Mouse (Mus musculus): ENCODE data around the gene Rabgap1. TPM values are rescaled to one million over a fixed set of nuclear protein-coding genes. Genes with fewer than 3 reads are reported as not detected.

Gene Rabgap1
- total and polyA plus RNA-seq, 3 experiments, result 10.5 to 49.8 (median 12.9) TPM

DNA sequence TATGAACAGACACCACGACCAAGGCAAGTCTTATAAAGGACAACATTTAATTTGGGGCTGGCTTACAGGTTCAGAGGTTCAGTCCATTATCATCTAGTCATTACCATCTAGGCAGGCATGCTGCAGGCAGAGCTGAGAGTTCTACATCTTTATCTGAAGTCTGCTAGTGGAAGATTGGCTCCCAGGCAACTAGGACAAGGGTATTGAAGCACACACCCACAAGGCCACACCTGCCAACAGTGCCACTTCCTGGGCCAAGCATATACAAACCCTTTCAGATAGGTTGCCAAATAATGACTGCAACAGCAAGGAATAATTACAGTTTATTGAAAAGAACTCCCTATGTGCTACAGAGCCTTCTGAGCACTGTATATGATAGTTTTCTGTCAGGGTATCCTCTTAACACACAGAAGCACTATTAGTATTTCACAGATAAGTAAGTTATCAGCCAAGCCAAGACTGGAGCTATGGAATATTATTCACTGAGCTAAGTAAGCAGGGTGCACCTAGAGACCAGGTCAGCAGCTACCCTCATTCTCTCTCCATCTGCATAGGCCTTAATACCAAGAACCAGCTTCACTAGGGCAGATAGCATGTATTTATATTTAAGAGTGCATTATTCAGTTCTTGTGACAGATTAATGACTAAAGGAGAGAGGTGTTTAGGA is 106.4 kb downstream of the Rabgap1 start:
- Histone ChIP-seq H3K27me3 (ENCODE audit: control insufficient read depth in 1 of 2, insufficient read depth in 2 of 2, low read length in 2 of 2) (no peaks in the 10 kb centered on the region), H3K9ac (ENCODE audit: control insufficient read depth, low read depth, low read length, poor library complexity, severe bottlenecking) (no peak overlapping the region), H3K27ac (ENCODE audit: control insufficient read depth, low read depth, low read length) (peak overlapping the region; percentile 36; the same call in 1 of the 2 replicates), H3K79me2 (ENCODE audit: control insufficient read depth, insufficient read depth, low read length, poor library complexity) (no peaks in the 10 kb centered on the region), H3K4me3 (ENCODE audit: control insufficient read depth in 1 of 2, insufficient read depth in 1 of 2, low read depth in 2 of 2, low read length in 2 of 2) (no peak overlapping the region), H3K4me1 (ENCODE audit: control insufficient read depth in 1 of 2, insufficient read depth in 2 of 2, low read length in 2 of 2) (peaks cover 13 to 15% of the 10 kb centered on the region in 2 experiments), H3K9me3 (replicated peaks; ENCODE audit: insufficient read depth, low read length) (no peaks in the 10 kb centered on the region), H3K36me3 (ENCODE audit: control insufficient read depth in 1 of 2, insufficient read depth in 2 of 2, low read length in 2 of 2) (peaks cover 2 to 22% of the 10 kb centered on the region in 2 experiments)
- TF ChIP-seq ETS1 (IDR thresholded peaks at IDR 0.05; ENCODE audit: low read depth, low read length), result peak; percentile 37; the same call in 1 of the 2 replicates
- TF ChIP-seq TAL1 (IDR thresholded peaks at IDR 0.05; ENCODE audit: low read length), result peak; percentile 46; the same call in 1 of the 2 replicates
- no peak for TF ChIP-seq JUND (IDR thresholded peaks at IDR 0.05; ENCODE audit: low read depth, low read length)
- TF ChIP-seq POLR2A (IDR thresholded peaks at IDR 0.05; ENCODE audit: control insufficient read depth in 1 of 2, insufficient read depth in 1 of 2, low read depth in 1 of 2, low read length in 2 of 2, poor library complexity in 1 of 2), result no peak
- TF ChIP-seq ELF1 (IDR thresholded peaks at IDR 0.05; ENCODE audit: low read depth, low read length), result peak; percentile 60; the same call in 1 of the 2 replicates
- peak; percentile 45; the same call in 1 of the 2 replicates for TF ChIP-seq RCOR1 (IDR thresholded peaks at IDR 0.05; ENCODE audit: low read depth, low read length)
- no peak for TF ChIP-seq USF2 (IDR thresholded peaks at IDR 0.05; ENCODE audit: borderline replicate concordance in 1 of 2, insufficient read depth in 1 of 2, low read depth in 1 of 2, low read length in 2 of 2)
- TF ChIP-seq USF1 (IDR thresholded peaks at IDR 0.05; ENCODE audit: low read depth, low read length), result no peak
- no peak for TF ChIP-seq MAX (IDR thresholded peaks at IDR 0.05; ENCODE audit: low read length)
- no peak for TF ChIP-seq NELFE (IDR thresholded peaks at IDR 0.05; ENCODE audit: low read depth, low read length)
- peak; percentile 64 to 66; a peak in 3 of 4 replicates for TF ChIP-seq EP300 (IDR thresholded peaks at IDR 0.05; ENCODE audit: low read depth in 1 of 2, low read length in 2 of 2)
- no peak for TF ChIP-seq GABPA (IDR thresholded peaks at IDR 0.05; ENCODE audit: low read depth, low read length)
- no peak for TF ChIP-seq ZKSCAN1 (IDR thresholded peaks at IDR 0.05; ENCODE audit: low read depth, low read length)
- TF ChIP-seq ZMIZ1 (IDR thresholded peaks at IDR 0.05; ENCODE audit: low read depth, low read length), result no peak
- TF ChIP-seq NRF1 (IDR thresholded peaks at IDR 0.05; ENCODE audit: insufficient read depth, low read depth, low read length, poor library complexity, severe bottlenecking), result no peak
- no peak for TF ChIP-seq RAD21 (IDR thresholded peaks at IDR 0.05; ENCODE audit: low read depth, low read length)
- no peak for TF ChIP-seq ZNF384 (IDR thresholded peaks at IDR 0.05; ENCODE audit: low read depth, low read length)
- no peak for TF ChIP-seq MAFK (IDR thresholded peaks at IDR 0.05; ENCODE audit: borderline replicate concordance, low read depth, low read length)
- no peak for TF ChIP-seq CHD2 (IDR thresholded peaks at IDR 0.05; ENCODE audit: low read length)
- TF ChIP-seq GATA1 (IDR thresholded peaks at IDR 0.05; ENCODE audit: low read depth, low read length), result peak; percentile 69
- no peak for TF ChIP-seq CTCF (IDR thresholded peaks at IDR 0.05 in 2 of 3, conservative IDR thresholded peaks at IDR 0.05 in 1 of 3; ENCODE audit: control insufficient read depth in 1 of 3, insufficient read depth in 1 of 3, low read depth in 2 of 3, low read length in 3 of 3, poor library complexity in 1 of 3, severe bottlenecking in 1 of 3)
- no peak for TF ChIP-seq MEF2A (IDR thresholded peaks at IDR 0.05; ENCODE audit: extremely low read depth, insufficient replicate concordance, low read depth, low read length, poor library complexity, severe bottlenecking)
- TF ChIP-seq TCF12 (IDR thresholded peaks at IDR 0.05; ENCODE audit: low read depth, low read length), result peak; percentile 74
- no peak for TF ChIP-seq SIN3A (IDR thresholded peaks at IDR 0.05; ENCODE audit: low read length)
- TF ChIP-seq KAT2A (conservative IDR thresholded peaks at IDR 0.05; ENCODE audit: low read depth, low read length), result no peak
- 0 out of 2 replicates have a peak, but pooled peaks have one; percentile 11 for TF ChIP-seq TBP (IDR thresholded peaks at IDR 0.05; ENCODE audit: low read depth, low read length)
- TF ChIP-seq BHLHE40 (IDR thresholded peaks at IDR 0.05; ENCODE audit: borderline replicate concordance, low read depth, low read length), result 0 out of 2 replicates have a peak, but pooled peaks have one; percentile 7
- no peak for TF ChIP-seq ZC3H11A (IDR thresholded peaks at IDR 0.05; ENCODE audit: low read depth, low read length)
- no peak for TF ChIP-seq MYC (IDR thresholded peaks at IDR 0.05; ENCODE audit: low read depth, low read length)
- no peak for TF ChIP-seq CHD1 (IDR thresholded peaks at IDR 0.05; ENCODE audit: low read depth, low read length)
- 0 out of 2 replicates have a peak, but pooled peaks have one; percentile 2 for TF ChIP-seq SMC3 (IDR thresholded peaks at IDR 0.05; ENCODE audit: low read depth, low read length)
- no peak for TF ChIP-seq MYB (IDR thresholded peaks at IDR 0.05; ENCODE audit: low read depth, low read length)
- DNase-seq (ENCODE audit: low read depth, low spot score), result peak; percentile 78

Data from MEL (cell line).